Mouse (Mus musculus) splenic B cell, adult 2 months (primary cell): ENCODE data around the gene Lzic.

Experiments
- DNase-seq: peaks from one replicate; pipeline ENCODE4 v3.0.0-alpha.2; 2011; ENCODE audit warnings: low read depth, low spot score
- H3K27me3 ChIP-seq: 2 replicates; pipeline ENCODE4 v1.6.1; 2012; ENCODE audit warnings: mild to moderate bottlenecking, low read length, moderate library complexity, mixed read lengths; ENCODE audit not compliant: control insufficient read depth, poor library complexity, insufficient read depth, severe bottlenecking
- H3K36me3 ChIP-seq: 2 replicates; pipeline ENCODE4 v1.6.1; 2012; ENCODE audit warnings: mild to moderate bottlenecking, low read length, moderate library complexity, mixed read lengths; ENCODE audit not compliant: control insufficient read depth, poor library complexity, insufficient read depth, severe bottlenecking

Lzic gene

GRCm38 (mm10) chr4:149527621-149528354, 42.8 kb downstream of the Lzic start:
- Histone ChIP-seq H3K36me3 (no peaks in the 10 kb centered on the region), H3K27me3 (no peaks in the 10 kb centered on the region)
- DNase-seq: no peak

- H3K27me3 ChIP-seq: no peaks in the 10 kb centered on the region
- no peaks in the 10 kb centered on the region for H3K36me3 ChIP-seq
- DNase-seq: no peak
Observed at GRCm38 (mm10) chr4:149529691-149530090, 44.7 kb downstream of the Lzic start.

DNA sequence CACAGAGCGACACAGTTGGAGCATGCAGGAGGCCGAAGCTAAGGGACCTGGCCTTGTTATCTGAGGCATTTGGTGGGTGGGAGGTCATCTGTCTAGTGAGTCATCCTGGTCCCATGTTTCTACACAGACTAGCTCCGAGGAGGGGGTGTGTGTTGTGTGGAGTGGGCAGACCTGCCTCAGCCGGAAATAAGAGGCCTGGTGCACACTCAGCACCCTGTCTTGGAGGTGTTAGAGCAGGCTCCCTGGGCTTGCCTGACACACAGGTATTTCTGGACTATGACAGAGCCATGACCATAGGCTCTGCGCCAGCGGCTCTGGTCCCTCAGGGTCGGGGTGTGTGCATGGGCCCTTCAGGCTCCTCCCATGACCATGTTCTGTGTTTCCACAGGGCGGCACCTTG, 54.4 kb downstream of the Lzic start:
- H3K27me3 ChIP-seq: no peaks in the 10 kb centered on the region
- no peak for DNase-seq
- H3K36me3 ChIP-seq: no peaks in the 10 kb centered on the region

- H3K27me3 ChIP-seq: no peaks in the 10 kb centered on the region
- DNase-seq: no peak
- no peaks in the 10 kb centered on the region for H3K36me3 ChIP-seq
Observed at GRCm38 (mm10) chr4:149541935-149542334, 56.9 kb downstream of the Lzic start.

- H3K36me3 ChIP-seq: no peaks in the 10 kb centered on the region
- H3K27me3 ChIP-seq: no peaks in the 10 kb centered on the region
- DNase-seq: no peak
Observed at GRCm38 (mm10) chr4:149542431-149542830, 57.4 kb downstream of the Lzic start.

GRCm38 (mm10) chr4:149542927-149543553, 58.0 kb downstream of the Lzic start:
- DNase-seq: peak; percentile 85
- no peaks in the 10 kb centered on the region for H3K27me3 ChIP-seq
- no peaks in the 10 kb centered on the region for H3K36me3 ChIP-seq

DNA sequence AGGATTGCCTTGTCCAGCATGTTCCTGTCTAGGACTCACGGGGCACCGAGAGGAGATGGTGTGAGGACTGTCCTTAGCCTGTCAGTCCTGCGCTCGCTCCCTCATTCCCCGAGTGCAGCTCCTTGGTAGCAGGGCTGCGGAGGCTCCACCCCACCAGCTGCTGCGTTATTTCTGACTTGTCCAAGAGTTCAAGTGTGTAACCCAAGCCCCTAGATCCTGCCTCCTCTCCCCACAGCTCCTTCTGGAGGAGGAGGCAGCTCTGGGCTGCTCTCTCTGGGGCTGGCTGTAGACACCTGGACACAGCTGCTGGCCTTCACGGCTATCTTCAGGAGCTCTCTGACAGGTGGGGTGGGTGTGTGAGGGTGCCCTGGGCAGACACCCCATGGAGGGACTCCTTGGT, 59.9 kb downstream of the Lzic start:
- Histone ChIP-seq H3K27me3 (no peaks in the 10 kb centered on the region), H3K36me3 (no peaks in the 10 kb centered on the region)
- DNase-seq: no peak
